Mouse (Mus musculus) forebrain, embryonic 16.5 days (tissue): ENCODE results near the gene Ppp1r35. TPM values are rescaled to one million over a fixed set of nuclear protein-coding genes. Genes with fewer than 3 reads are reported as not detected.

Source experiments
- ATAC-seq: fragments of 200-750 bp; cut with Nextera tagmentation; 2 replicates; pipeline ENCODE4 v1.8.0; 2017; ENCODE audit warnings: mild to moderate bottlenecking, moderate library complexity
- H3K27ac ChIP-seq: fragments of 300-500 bp; sonication (generic); 2 replicates; pipeline ENCODE4 v1.5.1; 2014; ENCODE audit warnings: low read length, control low read depth
- H3K27me3 ChIP-seq: fragments of 300-500 bp; sonication (generic); replicated peaks from 2 replicates; pipeline ENCODE4 v1.6.1; 2014; ENCODE audit warnings: low read length; ENCODE audit not compliant: control insufficient read depth, insufficient read depth
- H3K36me3 ChIP-seq: fragments of 300-500 bp; sonication (generic); 2 replicates; pipeline ENCODE4 v1.6.1; 2014; ENCODE audit not compliant: control insufficient read depth, insufficient read depth
- H3K4me1 ChIP-seq: fragments of 300-500 bp; sonication (generic); replicated peaks from 2 replicates; pipeline ENCODE4 v1.6.1; 2014; ENCODE audit warnings: low read length; ENCODE audit not compliant: control insufficient read depth, insufficient read depth
- H3K4me2 ChIP-seq: fragments of 300-500 bp; sonication (generic); 2 replicates; pipeline ENCODE4 v1.6.1; 2014; ENCODE audit warnings: mild to moderate bottlenecking, low read length, control low read depth
- H3K4me3 ChIP-seq: fragments of 300-500 bp; sonication (generic); replicated peaks from 2 replicates; pipeline ENCODE4 v1.5.1; 2014; ENCODE audit warnings: mild to moderate bottlenecking, low read length, control low read depth
- H3K9ac ChIP-seq: fragments of 300-500 bp; sonication (generic); replicated peaks from 2 replicates; pipeline ENCODE4 v1.6.1; 2014; ENCODE audit warnings: low read depth, low read length, control low read depth
- H3K9me3 ChIP-seq: fragments of 300-500 bp; sonication (generic); 2 replicates; pipeline ENCODE4 v1.6.1; 2016; ENCODE audit warnings: low read length; ENCODE audit not compliant: control insufficient read depth
- WGBS: fragments of 180-500 bp; shearing (Covaris S2); extraction: QIAGEN DNeasy Blood & Tissue Kit; methylation state at CpG from one replicate; pipeline ENCODE4 v1.1.7; 2014; 5-methylcytosine and 5-hydroxymethylcytosine counted together
- polyA plus RNA-seq: library from polyadenylated mRNA; unstranded; fragments of >200 nt; fragmentation: Nextera tagmentation; extraction: Ambion mirVana; gene quantifications from 2 replicates; pipeline ENCODE4 v1.2.1, GENCODE M21; 2015

The Ppp1r35 gene
- 28.7 and 34.4 TPM in 2 replicates for polyA plus RNA-seq

DNA sequence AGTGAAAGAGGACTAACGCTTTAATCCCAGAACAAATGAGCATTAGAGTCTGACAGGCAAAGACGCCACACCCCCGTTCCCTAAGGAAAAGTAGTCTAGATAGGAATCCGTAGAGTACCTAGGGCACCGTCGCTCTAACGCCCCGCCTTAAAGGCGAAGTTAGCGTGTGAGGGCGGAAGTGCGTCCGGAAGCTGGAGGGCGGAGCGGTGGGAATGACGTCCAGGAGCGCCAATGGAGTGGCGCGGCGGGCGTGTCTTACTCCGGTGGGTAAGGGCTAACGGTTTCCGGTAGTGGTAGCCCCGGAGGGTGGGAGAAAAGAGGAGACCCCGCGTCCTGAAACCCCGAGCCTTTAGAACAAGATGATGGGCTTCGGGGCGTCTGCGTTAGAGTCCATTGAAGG is at the start of gene Ppp1r35:
Gene Ppp1r35, plus strand, starts transcription at position 215 of the 400 bp plus-strand sequence.
- ATAC-seq: peak; percentile 99
- peak within 1 kb of the TSS; percentile 89 for H3K4me2 ChIP-seq
- H3K9me3 ChIP-seq: no peaks in the 10 kb centered on the region
- peak within 1 kb of the TSS; percentile 92 for H3K9ac ChIP-seq
- WGBS: 1% methylated on average over 27 of the region's 31 CpGs
- no peaks in the 10 kb centered on the region for H3K27me3 ChIP-seq
- H3K4me3 ChIP-seq: peak within 1 kb of the TSS; percentile 89
- H3K4me1 ChIP-seq: peaks cover 31% of the 10 kb centered on the region
- H3K27ac ChIP-seq: peak within 1 kb of the TSS; percentile 94
- peaks cover 14% of the 10 kb centered on the region for H3K36me3 ChIP-seq

- H3K4me1 ChIP-seq: peaks cover 55% of the 10 kb centered on the region
- H3K27me3 ChIP-seq: no peaks in the 10 kb centered on the region
- 9% methylated on average over 12 of the region's 12 CpGs for WGBS
- peak overlapping the region; percentile 97 for H3K27ac ChIP-seq
- no peaks in the 10 kb centered on the region for H3K9me3 ChIP-seq
- peak; percentile 56 for ATAC-seq
- H3K4me2 ChIP-seq: peak overlapping the region; percentile 60
- peaks cover 10% of the 10 kb centered on the region for H3K36me3 ChIP-seq
- H3K9ac ChIP-seq: peak overlapping the region; percentile 46
- peak overlapping the region; percentile 35 for H3K4me3 ChIP-seq
These were observed 44.9 kb upstream of the Ppp1r35 start for GRCm38 (mm10) chr5:137733638-137734288.

DNA sequence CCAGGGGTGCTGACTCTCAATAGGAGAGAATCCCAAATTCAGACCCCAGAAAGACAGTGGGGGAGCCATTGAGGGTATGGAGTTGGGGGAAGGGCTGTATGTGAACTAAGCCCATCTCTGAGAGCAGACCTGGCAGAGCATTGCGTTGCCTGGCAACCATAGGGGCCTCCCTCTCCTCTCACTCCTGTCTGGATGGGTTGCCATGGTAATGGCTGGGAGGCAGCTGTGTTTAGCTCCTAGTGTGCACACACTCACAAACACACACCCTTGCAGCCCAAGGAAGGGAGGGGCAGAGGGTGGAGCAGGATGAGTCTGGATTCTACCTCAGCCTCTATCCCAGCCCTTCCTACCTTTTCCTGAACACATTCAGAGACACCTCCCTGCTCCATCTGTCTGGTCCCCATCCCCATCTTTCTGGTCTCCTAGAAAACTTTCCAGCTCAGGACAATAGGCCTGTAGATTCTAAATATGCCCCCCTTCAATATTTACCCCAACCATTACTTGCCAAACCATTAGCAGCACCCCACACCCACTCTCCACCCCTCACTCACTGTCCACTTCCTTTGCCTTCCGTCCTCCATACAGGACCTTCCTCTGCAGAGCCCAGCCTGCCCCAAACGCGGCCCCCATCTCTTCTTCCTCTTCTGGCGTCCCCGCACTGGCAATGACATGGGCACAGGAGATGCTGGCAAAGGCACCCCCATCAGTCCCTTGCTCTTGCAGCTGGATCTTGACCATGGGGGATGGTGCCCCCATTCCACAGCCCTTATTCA is 44.2 kb upstream of the Ppp1r35 start:
- 26% methylated on average over 6 of the region's 6 CpGs for WGBS
- ATAC-seq: peak; percentile 97
- peaks cover 63% of the 10 kb centered on the region for H3K4me1 ChIP-seq
- peak overlapping the region; percentile 35 for H3K4me3 ChIP-seq
- peak overlapping the region; percentile 46 for H3K9ac ChIP-seq
- H3K27ac ChIP-seq: peak overlapping the region; percentile 97
- peaks cover 7% of the 10 kb centered on the region for H3K36me3 ChIP-seq
- H3K27me3 ChIP-seq: no peaks in the 10 kb centered on the region
- H3K9me3 ChIP-seq: no peaks in the 10 kb centered on the region
- H3K4me2 ChIP-seq: peak overlapping the region; percentile 60

- WGBS: 81% methylated on average over 6 of the region's 6 CpGs
- H3K4me1 ChIP-seq: peaks cover 72% of the 10 kb centered on the region
These were observed 41.2 kb upstream of the Ppp1r35 start for GRCm38 (mm10) chr5:137737400-137737940.

GRCm38 (mm10) chr5:137738516-137738915 is 40.1 kb upstream of the Ppp1r35 start:
- ATAC-seq: no peak
- Histone ChIP-seq H3K27ac (peak overlapping the region; percentile 90), H3K9me3 (no peaks in the 10 kb centered on the region), H3K4me1 (peaks cover 62% of the 10 kb centered on the region), H3K36me3 (no peaks in the 10 kb centered on the region; the same call in 1 of the 2 replicates), H3K9ac (peak overlapping the region; percentile 79), H3K4me3 (peak overlapping the region; percentile 67), H3K27me3 (no peaks in the 10 kb centered on the region), H3K4me2 (peak overlapping the region; percentile 84)
- WGBS: 14% methylated on average over 5 of the region's 5 CpGs

More at GRCm38 (mm10) chr5:137737400-137737940, 41.2 kb upstream of the Ppp1r35 start:
- H3K27me3 ChIP-seq: no peaks in the 10 kb centered on the region
- no peaks in the 10 kb centered on the region for H3K9me3 ChIP-seq
- H3K27ac ChIP-seq: no peak overlapping the region
- no peak for ATAC-seq
- H3K4me2 ChIP-seq: peak overlapping the region; percentile 84
- H3K36me3 ChIP-seq: no peaks in the 10 kb centered on the region; the same call in 1 of the 2 replicates
- H3K9ac ChIP-seq: peak overlapping the region; percentile 33; the same call in 1 of the 2 replicates
- H3K4me3 ChIP-seq: no peak overlapping the region

DNA sequence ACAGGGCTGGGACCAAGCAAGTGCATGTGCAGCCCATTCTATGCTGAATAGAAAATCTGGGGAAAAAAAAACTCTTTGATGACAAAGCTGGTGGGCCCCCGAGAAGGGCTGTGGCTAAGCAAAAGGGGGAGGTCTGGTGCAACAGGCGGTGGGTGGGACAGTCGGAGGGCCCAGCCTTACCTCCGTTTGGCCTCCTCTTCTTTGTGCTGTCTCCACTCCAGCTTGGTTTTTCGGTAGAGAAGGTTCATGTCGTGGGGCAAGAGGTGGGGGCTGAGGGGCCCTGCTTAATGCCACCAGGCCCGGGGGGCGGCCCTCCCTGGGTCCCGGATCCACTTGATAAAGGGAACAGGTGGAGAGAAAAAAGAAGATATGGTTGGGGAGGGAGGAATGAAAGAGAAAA is 39.2 kb upstream of the Ppp1r35 start:
- WGBS: 17% methylated on average over 9 of the region's 9 CpGs
- Histone ChIP-seq H3K27ac (peak overlapping the region; percentile 90), H3K9ac (peak overlapping the region; percentile 79), H3K27me3 (no peaks in the 10 kb centered on the region), H3K4me3 (peak overlapping the region; percentile 67), H3K9me3 (no peaks in the 10 kb centered on the region), H3K36me3 (no peaks in the 10 kb centered on the region; the same call in 1 of the 2 replicates), H3K4me1 (peaks cover 54% of the 10 kb centered on the region), H3K4me2 (peak overlapping the region; percentile 84)
- no peak for ATAC-seq

- H3K4me2 ChIP-seq: peak overlapping the region; percentile 84
- no peaks in the 10 kb centered on the region for H3K9me3 ChIP-seq
- peak overlapping the region; percentile 90 for H3K27ac ChIP-seq
- H3K9ac ChIP-seq: peak overlapping the region; percentile 79
- 4% methylated on average over 11 of the region's 11 CpGs for WGBS
- H3K4me3 ChIP-seq: peak overlapping the region; percentile 67
- ATAC-seq: peak; percentile 15
- H3K4me1 ChIP-seq: peaks cover 52% of the 10 kb centered on the region
- H3K27me3 ChIP-seq: no peaks in the 10 kb centered on the region
- no peaks in the 10 kb centered on the region; the same call in 1 of the 2 replicates for H3K36me3 ChIP-seq
These were observed 38.1 kb upstream of the Ppp1r35 start for GRCm38 (mm10) chr5:137740506-137740905.

DNA sequence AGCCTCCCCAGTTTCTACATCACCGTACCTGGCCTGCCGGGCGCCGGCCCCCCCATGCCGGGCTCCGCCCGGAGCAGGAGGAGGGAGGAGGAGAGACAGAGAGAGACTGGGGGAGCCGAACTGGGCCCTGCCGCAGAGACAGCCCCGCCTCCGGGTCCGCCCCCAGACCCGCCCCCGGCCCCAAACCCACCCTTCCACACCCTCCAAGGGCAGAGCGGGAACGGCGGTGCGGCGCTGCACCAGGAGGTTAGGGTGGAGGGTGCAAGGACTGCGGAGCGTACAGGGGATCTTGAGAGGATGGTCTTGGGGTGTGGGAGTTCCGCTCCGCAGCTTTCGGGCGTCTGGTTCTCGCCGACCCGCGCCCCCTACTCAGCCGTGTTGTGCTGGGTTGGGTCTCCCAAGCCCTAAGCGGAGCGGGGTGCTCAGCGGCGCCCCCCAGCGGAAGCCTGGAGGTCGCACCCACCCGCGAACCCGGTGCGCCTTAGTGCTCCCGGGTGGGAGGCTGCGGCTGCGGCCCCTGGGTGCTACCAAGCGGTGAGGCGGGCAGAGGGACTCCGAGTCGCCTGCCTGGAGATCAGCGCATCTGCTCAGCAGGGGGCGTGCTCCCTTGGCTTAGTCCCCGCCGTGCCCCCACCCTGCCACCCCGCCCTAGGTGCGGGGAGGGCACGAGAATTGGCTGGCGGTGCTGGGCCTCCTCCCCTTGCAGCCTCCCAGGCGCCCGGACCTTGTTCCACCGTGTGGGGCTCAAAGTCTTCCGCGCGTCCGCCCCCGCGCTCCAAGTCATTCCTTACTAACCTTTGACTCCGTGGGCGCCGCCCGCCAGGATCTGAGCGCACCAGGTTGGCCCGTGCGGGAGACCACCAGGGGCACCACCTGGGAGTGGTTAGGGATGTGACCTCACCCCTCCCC is 37.4 kb upstream of the Ppp1r35 start, which contains the start of gene Nyap1:
Gene Nyap1, minus strand, starts transcription at position 585 of the 909 bp plus-strand sequence.
- Histone ChIP-seq H3K36me3 (no peaks in the 10 kb centered on the region; the same call in 1 of the 2 replicates), H3K9ac (peak within 1 kb of the TSS; percentile 79), H3K4me1 (peaks cover 48% of the 10 kb centered on the region), H3K4me3 (peak within 1 kb of the TSS; percentile 67), H3K27me3 (no peaks in the 10 kb centered on the region), H3K27ac (peak within 1 kb of the TSS; percentile 90), H3K9me3 (no peaks in the 10 kb centered on the region), H3K4me2 (peak within 1 kb of the TSS; percentile 84)
- under 1% methylated on average over 56 of the region's 71 CpGs for WGBS
- peak; percentile 90 for ATAC-seq
